Mouse (Mus musculus) neural tube, embryonic 11.5 days (tissue): ENCODE measurements around the gene Slf1. TPM values are rescaled to one million over a fixed set of nuclear protein-coding genes. Genes with fewer than 3 reads are reported as not detected.
A peak's percentile ranks its signal among the peaks of the same experiment; 100 is the strongest.

ENCODE experiments used
- ATAC-seq: fragments of 200-750 bp; cut with Nextera tagmentation; 2 replicates; pipeline ENCODE4 v1.8.0; 2017; ENCODE audit warnings: moderate number of reproducible peaks, mild to moderate bottlenecking, moderate TSS enrichment, moderate library complexity; ENCODE audit not compliant: insufficient read depth, low FRiP score, low TSS enrichment
- DNase-seq: peaks from one replicate; pipeline ENCODE4 v3.0.0-alpha.2; 2015; ENCODE audit warnings: low spot score
- H3K27ac ChIP-seq: fragments of 300-500 bp; sonication (generic); 2 replicates; pipeline ENCODE4 v1.5.1; 2014; ENCODE audit warnings: low read depth, mild to moderate bottlenecking, low read length
- H3K27me3 ChIP-seq: fragments of 300-500 bp; sonication (generic); 2 replicates; pipeline ENCODE4 v1.6.1; 2014; ENCODE audit warnings: mild to moderate bottlenecking, low read length, mixed read lengths; ENCODE audit not compliant: control insufficient read depth, insufficient read depth
- H3K36me3 ChIP-seq: fragments of 300-500 bp; sonication (generic); 2 replicates; pipeline ENCODE4 v1.6.1; 2014; ENCODE audit warnings: mild to moderate bottlenecking, low read length, moderate library complexity, mixed read lengths; ENCODE audit not compliant: control insufficient read depth, insufficient read depth
- H3K4me1 ChIP-seq: fragments of 300-500 bp; sonication (generic); 2 replicates; pipeline ENCODE4 v1.6.1; 2014; ENCODE audit warnings: low read length, mixed read lengths; ENCODE audit not compliant: control insufficient read depth, insufficient read depth
- H3K4me2 ChIP-seq: fragments of 300-500 bp; sonication (generic); 2 replicates; pipeline ENCODE4 v1.6.1; 2014; ENCODE audit warnings: low read depth, mild to moderate bottlenecking, moderate library complexity
- H3K4me3 ChIP-seq: fragments of 300-500 bp; sonication (generic); 2 replicates; pipeline ENCODE4 v1.5.1; 2014; ENCODE audit warnings: low read depth, low read length
- H3K9ac ChIP-seq: fragments of 300-500 bp; sonication (generic); 2 replicates; pipeline ENCODE4 v1.6.1; 2014; ENCODE audit warnings: mild to moderate bottlenecking, low read length
- H3K9me3 ChIP-seq: fragments of 300-500 bp; sonication (generic); 2 replicates; pipeline ENCODE4 v1.6.1; 2016; ENCODE audit warnings: low read length; ENCODE audit not compliant: control insufficient read depth
- WGBS: fragments of 180-500 bp; shearing (Covaris S2); extraction: QIAGEN DNeasy Blood & Tissue Kit; methylation state at CpG from one replicate; pipeline ENCODE4 v1.1.7; 2014; 5-methylcytosine and 5-hydroxymethylcytosine counted together
- polyA plus RNA-seq: library from polyadenylated mRNA; unstranded; fragments of >200 nt; fragmentation: Nextera tagmentation; extraction: Ambion mirVana; gene quantifications from 2 replicates; pipeline ENCODE4 v1.2.1, GENCODE M21; 2014

Gene Slf1
- polyA plus RNA-seq = 34.8 and 36.6 TPM in 2 replicates

DNA sequence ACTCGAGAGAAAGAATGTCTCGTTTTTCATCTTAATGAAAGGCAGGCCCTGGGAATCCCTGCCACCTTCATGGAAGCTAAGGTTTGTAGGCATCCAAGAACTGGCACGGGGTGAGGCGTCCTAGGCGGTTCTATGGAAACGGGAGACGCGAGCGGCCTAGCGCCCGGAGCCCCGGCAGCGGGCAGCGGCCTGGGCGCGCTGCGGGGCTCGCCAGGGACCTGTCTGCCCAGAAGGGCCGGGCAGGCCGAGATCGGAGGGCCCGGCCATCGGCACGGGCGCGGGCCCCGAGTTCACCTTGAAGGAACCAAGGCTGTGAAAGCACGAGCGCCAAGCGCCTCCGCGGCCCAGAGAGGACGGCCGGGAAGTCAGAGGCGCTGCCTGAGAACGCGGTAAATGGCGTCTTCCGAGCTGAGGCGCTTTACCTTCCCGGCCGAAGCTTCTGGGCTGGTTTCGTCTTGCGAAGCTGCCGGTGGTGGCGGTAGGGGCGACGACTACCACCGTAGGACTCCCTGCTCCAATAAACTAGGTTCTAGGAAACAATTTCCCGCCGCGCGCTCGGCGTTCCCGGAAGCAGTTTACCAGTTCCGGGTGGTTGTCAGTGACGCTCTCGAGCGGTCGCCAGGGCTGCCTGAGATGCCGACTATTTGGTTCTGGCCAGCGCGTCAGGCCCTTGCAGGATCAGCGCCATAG lies at the start of gene Slf1, which contains the start of gene 2210408I21Rik:
Gene Slf1, minus strand, starts transcription at position 543 of the 690 bp plus-strand sequence.
Gene 2210408I21Rik, plus strand, starts transcription at position 610 of the 690 bp plus-strand sequence.
- H3K27ac ChIP-seq = peak within 1 kb of the TSS; percentile 79
- no peaks in the 10 kb centered on the region for H3K9me3 ChIP-seq
- H3K4me3 ChIP-seq = peak within 1 kb of the TSS; percentile 95
- ATAC-seq = peak; percentile 98
- peak; percentile 92 for DNase-seq
- H3K9ac ChIP-seq = peak within 1 kb of the TSS; percentile 89
- WGBS = under 1% methylated on average over 65 of the region's 65 CpGs
- H3K27me3 ChIP-seq = no peaks in the 10 kb centered on the region
- H3K4me2 ChIP-seq = peak within 1 kb of the TSS; percentile 42
- H3K36me3 ChIP-seq = no peaks in the 10 kb centered on the region
- H3K4me1 ChIP-seq = no peaks in the 10 kb centered on the region

DNA sequence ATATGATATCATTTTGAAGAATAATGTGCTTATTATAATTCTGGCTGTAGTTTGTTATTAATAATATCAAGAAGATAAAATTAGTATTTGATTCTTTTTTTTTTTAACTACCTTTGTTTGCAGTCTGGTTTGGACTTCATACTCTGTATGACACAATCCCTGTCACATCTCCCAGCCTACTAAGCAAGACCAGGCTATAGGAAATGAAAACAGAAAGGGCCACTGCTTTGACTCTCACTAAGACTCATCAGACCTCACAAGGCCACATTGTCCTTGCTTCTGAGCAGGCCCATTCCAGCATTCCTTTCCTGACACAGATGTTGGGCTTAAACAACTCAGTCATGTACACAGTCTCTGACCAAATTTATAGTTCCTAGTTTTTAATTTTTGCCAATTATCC lies 42.7 kb upstream of the Slf1 start:
- ATAC-seq (no peak), DNase-seq (no peak)
- H3K9ac ChIP-seq = no peak overlapping the region

DNA sequence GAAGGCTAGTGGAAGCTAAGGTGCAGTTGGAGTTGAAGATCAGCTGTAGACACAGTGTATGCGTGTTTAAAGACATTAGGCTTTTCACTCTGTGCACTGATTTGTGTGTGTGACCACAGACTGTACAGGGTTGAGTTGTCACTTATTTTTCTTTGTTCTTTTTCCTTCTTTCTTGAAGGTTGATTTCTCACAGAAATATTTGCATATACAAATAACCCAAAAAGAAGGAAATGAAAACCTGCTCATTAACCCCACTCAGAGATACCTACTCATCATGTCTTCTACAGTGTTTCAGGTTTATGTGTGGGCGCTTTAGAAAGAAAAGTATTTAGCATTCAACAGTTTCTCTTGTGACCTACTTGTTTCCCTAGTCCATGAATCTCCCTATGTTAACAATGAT lies 5.6 kb upstream of the Slf1 start:
- Histone ChIP-seq H3K27me3 (no peaks in the 10 kb centered on the region), H3K4me2 (no peak overlapping the region), H3K9me3 (no peaks in the 10 kb centered on the region), H3K27ac (no peak overlapping the region), H3K9ac (no peak overlapping the region), H3K4me1 (no peaks in the 10 kb centered on the region), H3K4me3 (no peak overlapping the region), H3K36me3 (no peaks in the 10 kb centered on the region)
- DNase-seq (no peak), ATAC-seq (no peak)
- 88% methylated on average over 2 of the region's 2 CpGs for WGBS

More for the DNA sequence above, 42.7 kb upstream of the Slf1 start:
- Histone ChIP-seq H3K4me3 (no peak overlapping the region), H3K27ac (no peak overlapping the region), H3K9me3 (no peaks in the 10 kb centered on the region), H3K36me3 (no peaks in the 10 kb centered on the region), H3K4me2 (no peak overlapping the region), H3K27me3 (no peaks in the 10 kb centered on the region), H3K4me1 (no peaks in the 10 kb centered on the region)

GRCm38 (mm10) chr13:77135621-77135981 lies 328 bp upstream of the Slf1 start:
- Histone ChIP-seq H3K4me3 (peak overlapping the region; percentile 95), H3K27ac (peak overlapping the region; percentile 79; the same call in 1 of the 2 replicates), H3K9ac (peak overlapping the region; percentile 89), H3K4me1 (no peaks in the 10 kb centered on the region), H3K36me3 (no peaks in the 10 kb centered on the region), H3K9me3 (no peaks in the 10 kb centered on the region), H3K4me2 (peak overlapping the region; percentile 42), H3K27me3 (no peaks in the 10 kb centered on the region)
- DNase-seq (no peak), ATAC-seq (peak; percentile 70)
- WGBS = under 1% methylated on average over 11 of the region's 11 CpGs

DNA sequence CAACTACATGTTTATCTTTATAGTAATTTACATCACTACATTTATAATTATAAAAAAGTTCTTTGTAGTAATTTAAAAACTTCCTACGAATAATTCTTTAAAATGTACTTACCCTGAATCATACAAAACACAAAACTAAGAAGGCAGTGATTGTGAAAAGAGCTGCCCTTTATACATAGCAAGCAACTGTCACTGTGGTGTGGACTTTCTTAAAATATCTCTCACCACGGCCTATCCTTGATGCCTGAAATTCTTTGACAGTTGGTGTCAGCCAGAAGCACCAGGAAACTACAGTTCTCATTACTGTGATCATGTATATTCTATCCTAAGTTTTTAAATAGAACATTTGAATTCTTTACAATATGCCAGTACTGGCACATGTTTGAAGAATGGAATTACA lies 4.1 kb downstream of the Slf1 start:
- Histone ChIP-seq H3K4me2 (no peak overlapping the region), H3K27ac (no peak overlapping the region), H3K9me3 (no peaks in the 10 kb centered on the region), H3K36me3 (no peaks in the 10 kb centered on the region), H3K27me3 (no peaks in the 10 kb centered on the region), H3K4me3 (no peak overlapping the region), H3K4me1 (no peaks in the 10 kb centered on the region), H3K9ac (no peak overlapping the region)
- ATAC-seq (no peak), DNase-seq (no peak)
- 83% methylated on average over 2 of the region's 2 CpGs for WGBS

GRCm38 (mm10) chr13:77128240-77128639 lies 7.0 kb downstream of the Slf1 start:
- Histone ChIP-seq H3K4me1 (no peaks in the 10 kb centered on the region), H3K4me2 (no peak overlapping the region), H3K36me3 (no peaks in the 10 kb centered on the region), H3K9me3 (no peaks in the 10 kb centered on the region), H3K27ac (no peak overlapping the region), H3K27me3 (no peaks in the 10 kb centered on the region), H3K9ac (no peak overlapping the region), H3K4me3 (no peak overlapping the region)
- DNase-seq = no peak
- 87% methylated on average over 2 of the region's 2 CpGs for WGBS
- ATAC-seq = no peak

- no peaks in the 10 kb centered on the region for H3K27me3 ChIP-seq
- DNase-seq (no peak), ATAC-seq (no peak)
- no peaks in the 10 kb centered on the region for H3K9me3 ChIP-seq
- 85% methylated on average over 3 of the region's 3 CpGs for WGBS
- H3K4me3 ChIP-seq = no peak overlapping the region
- no peaks in the 10 kb centered on the region for H3K4me1 ChIP-seq
- H3K4me2 ChIP-seq = no peak overlapping the region
- no peak overlapping the region for H3K9ac ChIP-seq
- H3K36me3 ChIP-seq = no peaks in the 10 kb centered on the region
- H3K27ac ChIP-seq = no peak overlapping the region
Measured at GRCm38 (mm10) chr13:77125159-77125558, 10.1 kb downstream of the Slf1 start.

GRCm38 (mm10) chr13:77118695-77119094 lies 16.6 kb downstream of the Slf1 start:
- Histone ChIP-seq H3K4me3 (no peak overlapping the region), H3K9me3 (no peaks in the 10 kb centered on the region), H3K27me3 (no peaks in the 10 kb centered on the region), H3K4me2 (no peak overlapping the region), H3K9ac (no peak overlapping the region), H3K4me1 (no peaks in the 10 kb centered on the region), H3K36me3 (no peaks in the 10 kb centered on the region), H3K27ac (no peak overlapping the region)
- ATAC-seq (no peak), DNase-seq (no peak)
- 96% methylated on average over 4 of the region's 4 CpGs for WGBS

GRCm38 (mm10) chr13:77107734-77108133 lies 27.5 kb downstream of the Slf1 start:
- Histone ChIP-seq H3K36me3 (peaks cover 3% of the 10 kb centered on the region; the same call in 1 of the 2 replicates), H3K9ac (no peak overlapping the region)
- ATAC-seq = no peak

More at GRCm38 (mm10) chr13:77107734-77108133, 27.5 kb downstream of the Slf1 start:
- no peaks in the 10 kb centered on the region for H3K27me3 ChIP-seq
- no peak overlapping the region for H3K4me3 ChIP-seq
- H3K4me1 ChIP-seq = no peaks in the 10 kb centered on the region
- no peak overlapping the region for H3K27ac ChIP-seq
- no peak overlapping the region for H3K4me2 ChIP-seq
- DNase-seq = no peak
- no peaks in the 10 kb centered on the region for H3K9me3 ChIP-seq
